Mouse (Mus musculus): ENCODE measurements around the gene Cnnm2.

Gene Cnnm2

GRCm38 (mm10) chr19:46841016-46841415, 79.6 kb downstream of the Cnnm2 start:
- no peak for DNase-seq (ENCODE audit: extremely low read depth, insufficient read length, low spot score)

- no peak for DNase-seq (ENCODE audit: extremely low read depth, insufficient read length, low spot score)
Observed at GRCm38 (mm10) chr19:46843030-46843429, 81.6 kb downstream of the Cnnm2 start.

- no peak for DNase-seq (ENCODE audit: extremely low read depth, insufficient read length, low spot score)
Observed at GRCm38 (mm10) chr19:46846056-46846455, 84.7 kb downstream of the Cnnm2 start.

GRCm38 (mm10) chr19:46846459-46846858, 85.1 kb downstream of the Cnnm2 start:
- no peak for DNase-seq (ENCODE audit: extremely low read depth, insufficient read length, low spot score)

GRCm38 (mm10) chr19:46848381-46849268, 87.2 kb downstream of the Cnnm2 start:
- DNase-seq (ENCODE audit: extremely low read depth, insufficient read length, low spot score): no peak

GRCm38 (mm10) chr19:46849443-46849997, 88.1 kb downstream of the Cnnm2 start:
- no peak for DNase-seq (ENCODE audit: extremely low read depth, insufficient read length, low spot score)

- no peak for DNase-seq (ENCODE audit: extremely low read depth, insufficient read length, low spot score)
Observed at GRCm38 (mm10) chr19:46856232-46856631, 94.8 kb downstream of the Cnnm2 start.

GRCm38 (mm10) chr19:46856780-46857179, 95.4 kb downstream of the Cnnm2 start:
- DNase-seq (ENCODE audit: extremely low read depth, insufficient read length, low spot score): no peak

GRCm38 (mm10) chr19:46857277-46857989, 96.0 kb downstream of the Cnnm2 start:
- DNase-seq (ENCODE audit: extremely low read depth, insufficient read length, low spot score): no peak

GRCm38 (mm10) chr19:46858200-46858599, 96.8 kb downstream of the Cnnm2 start:
- DNase-seq (ENCODE audit: extremely low read depth, insufficient read length, low spot score): no peak

GRCm38 (mm10) chr19:46862556-46862955, 101.2 kb downstream of the Cnnm2 start:
- no peak for DNase-seq (ENCODE audit: extremely low read depth, insufficient read length, low spot score)

- DNase-seq (ENCODE audit: extremely low read depth, insufficient read length, low spot score): no peak
Observed at GRCm38 (mm10) chr19:46863236-46863927, 102.0 kb downstream of the Cnnm2 start.

GRCm38 (mm10) chr19:46864079-46864478, 102.7 kb downstream of the Cnnm2 start:
- no peak for DNase-seq (ENCODE audit: extremely low read depth, insufficient read length, low spot score)

GRCm38 (mm10) chr19:46864731-46865331, 103.4 kb downstream of the Cnnm2 start:
- DNase-seq (ENCODE audit: extremely low read depth, insufficient read length, low spot score): no peak

- no peak for DNase-seq (ENCODE audit: extremely low read depth, insufficient read length, low spot score)
Observed at GRCm38 (mm10) chr19:46865381-46865780, 104.0 kb downstream of the Cnnm2 start.

GRCm38 (mm10) chr19:46869049-46869448, 107.7 kb downstream of the Cnnm2 start:
- DNase-seq (ENCODE audit: extremely low read depth, insufficient read length, low spot score): no peak

GRCm38 (mm10) chr19:46869526-46869925, 108.1 kb downstream of the Cnnm2 start:
- DNase-seq (ENCODE audit: extremely low read depth, insufficient read length, low spot score): peak; percentile 54

GRCm38 (mm10) chr19:46871096-46871495, 109.7 kb downstream of the Cnnm2 start:
- no peak for DNase-seq (ENCODE audit: extremely low read depth, insufficient read length, low spot score)

- no peak for DNase-seq (ENCODE audit: extremely low read depth, insufficient read length, low spot score)
Observed at GRCm38 (mm10) chr19:46871651-46872050, 110.3 kb downstream of the Cnnm2 start.

- DNase-seq (ENCODE audit: extremely low read depth, insufficient read length, low spot score): no peak
Observed at GRCm38 (mm10) chr19:46873924-46874323, 112.5 kb downstream of the Cnnm2 start.
